Mouse (Mus musculus) left cerebral cortex, postnatal 14 days (tissue): ENCODE measurements at regions not wholly inside any gene's neighbourhood (a gene's known extent, or its start where the extent isn't known, plus 50 kb on each side); places are given as distances from the start of the nearest gene placed in this dataset.
A peak's percentile ranks its signal among the peaks of the same experiment; 100 is the strongest.

ENCODE experiments used
- DNase-seq, 2 experiments: peaks; one replicate each; pipeline ENCODE4 v3.0.0; 2021 to 2022; ENCODE audit warnings: low spot score in 2 of 2, mixed read lengths in 1 of 2
- intact Hi-C: fragments of 180-260 bp; cut with DNase I; formaldehyde crosslinking; loops from one replicate; pipeline ENCODE4 v1.15.1; 2025

DNA sequence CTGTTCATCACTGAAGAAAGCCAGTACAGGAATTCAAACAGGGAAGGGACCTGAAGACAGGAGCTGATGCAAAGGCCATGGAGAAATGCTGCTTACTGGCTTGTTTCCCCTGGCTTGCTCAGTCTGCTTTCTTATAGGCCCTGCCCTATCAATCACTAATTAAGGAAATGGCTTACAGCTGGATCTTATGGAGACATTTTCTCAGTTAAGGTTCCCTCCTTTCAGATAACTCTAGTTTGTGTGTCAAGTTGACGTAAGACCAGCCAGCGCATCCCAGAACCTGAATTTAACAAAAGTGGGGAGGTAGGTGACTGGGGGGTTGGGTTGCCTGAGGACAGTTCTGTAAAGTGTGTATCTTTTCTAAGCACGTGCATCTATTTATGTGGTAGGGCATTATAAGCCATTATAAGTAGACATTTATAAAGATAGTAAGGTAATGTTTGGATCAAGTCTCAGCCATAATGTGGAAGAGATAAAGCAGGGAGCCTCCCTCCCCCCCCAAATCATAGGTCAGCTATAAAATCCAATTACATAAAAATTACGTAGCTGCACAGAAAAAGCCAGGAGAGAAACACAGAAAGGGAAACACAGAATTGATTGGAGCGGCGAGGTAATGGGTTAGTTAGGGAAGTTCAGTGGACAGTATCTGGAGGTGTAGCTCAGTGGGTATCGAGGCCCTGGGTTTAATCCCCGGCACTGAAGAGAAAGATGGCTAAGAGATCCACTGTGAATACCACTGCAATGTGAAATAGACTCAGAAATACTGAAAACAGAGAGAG, 108.6 kb upstream of the Cpm start:
- intact Hi-C loops = loop anchor here (2.0 kb wide), 1 partner anchor 148 kb away; no protein-coding TSS in a partner anchor
- DNase-seq = no peak

DNA sequence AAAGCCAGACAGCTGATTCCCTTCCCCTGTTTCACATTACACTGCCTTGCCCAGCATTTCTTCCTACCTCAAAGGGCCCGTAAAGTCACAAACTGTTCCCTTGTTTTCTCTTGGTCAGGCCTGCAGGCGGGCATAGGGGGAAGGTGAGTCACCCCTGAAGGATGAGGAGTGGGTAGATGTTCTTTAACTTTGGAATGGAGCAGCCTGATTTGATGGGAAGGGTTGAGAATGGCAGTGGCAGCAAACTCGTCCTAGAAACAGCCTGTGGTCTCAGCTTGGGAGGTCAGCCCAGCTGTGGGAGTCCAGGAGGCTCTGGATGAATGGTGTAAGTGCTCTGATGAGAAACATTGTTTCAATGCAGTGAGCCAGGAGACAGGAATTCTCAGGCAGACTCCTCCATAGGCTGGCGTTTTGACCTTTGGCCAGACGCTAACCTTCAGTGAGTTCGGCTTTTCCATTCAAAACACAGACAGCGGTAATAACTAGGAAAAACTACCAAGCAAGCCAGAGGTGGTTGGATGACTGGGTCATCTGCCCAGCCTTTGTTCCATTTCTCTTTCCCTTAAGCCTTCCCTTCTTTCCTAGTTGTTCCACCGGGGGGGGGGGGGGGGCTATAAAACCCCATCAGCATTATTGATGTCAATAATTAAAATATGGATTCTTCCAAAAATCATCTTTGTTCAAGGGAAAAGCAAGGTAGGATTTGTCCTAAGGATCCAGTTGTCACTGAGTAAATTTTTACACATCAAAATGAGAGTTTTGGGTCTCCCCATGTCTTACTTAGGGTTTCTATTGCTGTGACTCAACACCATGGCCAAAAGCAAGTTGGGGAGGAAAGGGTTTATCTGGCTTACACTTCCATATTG, 109.4 kb upstream of the Cpm start:
- no peak for DNase-seq
- intact Hi-C loops = loop anchor here (2.0 kb wide), 1 partner anchor 149 kb away; no protein-coding TSS in a partner anchor

DNA sequence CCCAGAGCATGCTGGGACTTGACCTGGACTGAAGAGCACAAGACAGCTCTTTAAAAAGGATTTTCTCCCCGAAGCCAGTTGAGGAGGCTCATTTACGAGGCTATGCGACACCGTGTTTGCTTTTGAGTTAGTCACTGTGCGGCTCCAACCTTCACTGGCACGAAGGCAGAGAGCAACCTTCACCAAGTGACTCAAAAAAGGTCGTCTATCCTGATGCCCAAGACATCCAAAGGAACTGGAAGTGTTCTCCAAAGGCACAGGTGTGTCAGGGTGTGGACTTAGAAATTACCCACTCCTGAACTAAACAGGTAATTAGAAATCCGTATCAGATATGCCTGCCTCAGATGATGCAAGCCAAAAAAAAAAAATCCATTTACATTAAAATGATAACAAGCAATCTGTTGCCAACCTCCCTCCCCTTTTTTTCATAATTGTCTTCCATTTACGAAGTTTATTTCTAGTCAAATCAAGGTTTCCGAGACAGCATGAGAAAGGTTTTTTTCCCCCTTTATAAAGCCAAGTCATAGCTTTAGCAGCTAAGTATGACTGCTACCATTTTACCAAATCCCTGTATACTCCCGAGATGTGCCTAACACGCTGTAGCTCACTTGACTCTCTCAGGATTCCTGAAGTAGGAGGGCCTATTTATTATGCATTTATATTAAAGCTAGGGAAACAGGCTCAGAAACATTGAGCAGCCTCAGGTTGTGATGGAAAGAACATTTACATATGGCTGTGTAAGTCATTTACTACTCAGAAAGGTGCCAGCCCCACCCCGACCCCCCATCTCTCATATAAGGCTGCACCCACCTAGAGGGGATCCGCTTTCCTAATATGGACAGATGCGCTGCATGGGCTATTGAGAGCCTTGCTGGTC, 110.3 kb upstream of the Cpm start:
- intact Hi-C loops = no loop called here
- no peak for DNase-seq

DNA sequence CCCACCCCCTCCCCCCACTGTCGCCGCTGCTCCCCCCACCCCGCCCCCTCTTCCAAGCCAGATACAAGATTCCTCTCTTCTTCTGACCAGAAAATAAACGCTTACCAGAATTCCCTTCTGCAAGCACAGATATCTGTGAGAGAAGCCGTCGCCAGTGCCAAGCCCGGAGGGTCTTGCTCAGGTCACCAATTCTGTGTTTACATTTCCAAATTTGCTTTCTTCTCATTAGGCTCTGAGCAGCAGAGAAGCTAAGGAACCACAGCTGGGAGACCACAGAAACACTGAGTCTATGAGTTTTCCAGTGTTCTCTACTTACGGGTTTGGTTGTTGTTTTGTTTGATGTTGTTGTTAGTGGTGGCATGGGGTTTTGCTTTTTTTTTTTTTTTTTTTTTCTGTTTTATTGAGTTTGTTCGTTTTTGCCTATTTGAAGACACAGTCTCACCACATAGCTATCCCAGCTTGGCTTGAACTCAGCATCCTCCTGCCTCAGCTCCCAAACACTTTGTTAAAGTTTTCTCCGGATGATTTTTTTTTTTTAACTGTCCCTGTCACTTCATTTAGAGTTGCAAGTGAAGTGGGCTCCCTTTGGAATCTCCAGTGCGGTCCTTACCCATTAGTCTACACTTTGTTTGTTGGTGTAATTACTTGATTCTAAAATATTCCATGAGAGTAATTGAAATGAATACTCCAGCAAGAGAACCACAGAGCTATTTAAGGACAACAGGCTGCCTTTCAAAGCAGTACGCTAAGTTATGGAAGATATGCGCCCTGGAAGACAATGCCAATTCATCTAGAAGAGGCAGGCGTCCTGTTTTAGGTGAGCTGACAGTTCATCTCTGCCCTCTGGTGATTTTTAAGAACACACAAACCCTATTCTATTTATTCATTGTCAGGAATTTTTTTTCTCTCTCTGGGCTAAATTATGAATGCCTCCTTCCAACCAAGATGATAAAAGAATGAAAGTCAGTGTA, 111.2 kb upstream of the Cpm start:
- intact Hi-C loops = no loop called here

DNA sequence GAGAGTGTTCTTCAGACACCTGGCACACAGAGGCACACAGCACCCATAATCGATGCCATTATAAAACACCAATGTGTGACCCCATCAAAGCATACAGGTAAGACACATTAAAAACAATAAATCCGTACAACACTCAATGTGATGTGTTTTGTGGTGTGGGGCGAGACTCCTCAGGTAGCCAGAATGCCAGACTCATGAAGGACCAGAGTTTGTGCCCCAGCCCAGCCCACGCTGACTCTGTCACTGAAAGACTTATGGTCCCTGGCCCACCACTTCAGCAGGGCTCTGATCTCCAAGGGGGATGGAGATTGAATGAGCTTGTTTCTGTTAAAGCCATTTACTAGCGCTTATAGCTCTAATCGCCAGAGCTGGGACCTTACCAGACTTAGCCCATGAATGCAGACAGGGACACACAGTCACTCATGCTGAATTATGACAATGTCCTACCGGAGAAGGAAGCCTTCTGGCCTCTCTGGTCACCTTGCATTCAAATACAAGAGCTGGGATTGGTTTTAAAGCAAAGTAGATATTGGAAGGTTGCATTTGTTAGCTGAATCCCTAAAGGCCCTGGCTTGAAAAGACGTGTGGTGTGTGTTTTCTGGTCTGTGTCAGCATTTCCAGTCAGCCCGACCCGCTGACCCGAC, 112.1 kb upstream of the Cpm start:
- no peak for DNase-seq
- intact Hi-C loops = no loop called here

More for the DNA sequence above, 111.2 kb upstream of the Cpm start:
- no peak for DNase-seq

DNA sequence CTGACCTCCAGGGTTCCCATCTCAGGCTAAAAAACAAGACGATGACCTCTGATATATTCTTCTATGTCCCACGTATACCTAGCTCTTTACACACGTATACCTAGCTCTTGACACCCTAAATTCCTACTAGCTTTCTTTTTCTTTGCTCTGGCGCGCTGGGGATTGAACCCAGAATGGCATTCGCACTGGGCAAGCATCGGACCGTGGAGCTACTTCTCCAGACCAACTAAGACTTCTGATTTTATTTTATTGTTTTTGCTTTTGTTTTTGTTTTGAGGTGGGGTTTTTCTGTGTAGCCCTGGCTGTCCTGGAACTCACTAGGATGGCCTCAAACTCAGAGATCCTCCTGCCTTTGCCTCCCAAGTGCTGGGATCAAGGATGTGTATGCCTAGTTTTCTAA, 112.8 kb upstream of the Cpm start:
- intact Hi-C loops = no loop called here
- DNase-seq = no peak

DNA sequence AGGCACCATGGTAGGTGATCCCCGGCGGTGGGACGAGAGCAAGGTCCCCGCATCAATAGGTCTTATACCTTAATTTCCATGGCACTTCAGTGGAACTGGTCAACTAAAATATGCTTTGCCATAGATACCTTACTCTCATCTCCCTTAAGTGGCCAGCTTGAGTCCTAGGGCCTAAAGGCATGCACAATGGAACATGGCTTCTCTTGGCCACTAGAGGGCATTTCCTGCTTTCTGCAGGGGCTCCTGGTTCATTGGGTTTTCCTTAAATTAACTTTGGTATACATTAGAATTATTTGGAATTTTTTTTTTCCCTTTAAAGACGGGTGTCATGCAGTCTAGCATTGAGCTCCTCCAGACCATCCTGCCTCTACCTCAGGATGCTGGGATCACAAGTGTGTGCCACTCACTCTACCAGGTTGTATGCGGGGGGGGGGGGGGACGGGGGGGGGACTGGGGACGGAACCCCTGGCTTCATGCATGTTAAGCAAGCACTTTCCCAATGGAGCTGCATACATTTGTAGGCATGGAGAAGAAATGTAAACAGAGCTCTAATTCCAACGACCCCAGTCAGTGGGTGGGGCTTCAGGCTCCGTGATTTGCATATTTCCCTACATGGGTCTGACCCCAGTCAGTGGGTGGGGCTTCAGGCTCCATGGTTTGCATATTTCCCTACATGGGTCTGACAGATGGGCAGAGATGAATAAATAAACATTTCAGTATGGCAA, 113.4 kb upstream of the Cpm start:
- DNase-seq = peak; percentile 26 to 51
- intact Hi-C loops = loop anchor here (2.0 kb wide), 1 partner anchor 161 kb away; no protein-coding TSS in a partner anchor

DNA sequence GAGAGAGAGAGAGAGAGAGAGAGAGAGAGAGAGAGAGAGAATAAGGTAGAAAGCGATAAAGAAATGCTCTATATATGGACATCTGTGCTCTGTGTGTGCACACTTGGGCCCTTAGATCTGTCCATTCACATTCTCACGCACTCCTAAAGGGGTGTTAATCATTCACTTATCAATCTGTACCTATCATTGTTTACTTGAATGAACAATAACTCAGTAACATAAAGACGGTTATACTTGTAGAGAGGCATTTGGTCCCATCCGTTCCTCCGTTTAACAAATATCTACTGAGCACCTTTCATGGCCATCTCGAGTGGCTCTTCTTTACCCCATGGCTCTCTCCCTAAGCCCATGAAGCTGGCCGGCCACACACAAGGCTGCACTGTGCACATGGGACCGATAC, 114.3 kb upstream of the Cpm start:
- DNase-seq = no peak
- intact Hi-C loops = loop anchor here (2.0 kb wide), 1 partner anchor 162 kb away; no protein-coding TSS in a partner anchor

DNA sequence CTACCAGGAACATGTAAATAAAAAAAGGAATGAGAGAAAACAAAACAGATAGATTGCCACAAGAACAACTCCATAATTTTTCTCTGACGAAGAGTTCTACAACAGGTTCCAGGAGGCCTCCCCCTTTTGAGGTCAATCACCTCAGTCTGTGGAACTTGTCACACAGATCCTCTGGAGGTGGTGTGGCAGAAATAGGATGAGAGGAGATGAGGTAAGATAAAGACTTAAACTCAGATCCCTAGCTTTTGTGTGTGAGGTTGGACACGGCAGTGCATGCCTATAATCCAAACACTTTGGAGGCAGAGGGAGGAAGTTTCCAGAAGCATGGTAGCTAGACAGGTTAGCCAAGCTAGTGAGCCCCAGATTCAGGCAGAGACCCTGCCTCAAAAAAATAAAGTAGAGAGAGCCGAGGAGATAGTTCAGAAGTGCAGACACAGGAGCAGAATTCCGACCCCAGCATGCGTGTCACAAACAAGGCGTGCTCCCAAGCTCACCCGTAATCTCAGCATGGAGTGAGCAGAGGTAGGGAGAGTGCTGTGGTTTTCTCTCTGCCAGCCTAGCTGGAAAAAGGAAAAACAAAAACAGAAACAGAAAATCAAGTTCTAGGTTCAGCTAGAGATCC, 115.3 kb upstream of the Cpm start:
- intact Hi-C loops = loop anchor here (2.0 kb wide), 1 partner anchor 163 kb away; no protein-coding TSS in a partner anchor

DNA sequence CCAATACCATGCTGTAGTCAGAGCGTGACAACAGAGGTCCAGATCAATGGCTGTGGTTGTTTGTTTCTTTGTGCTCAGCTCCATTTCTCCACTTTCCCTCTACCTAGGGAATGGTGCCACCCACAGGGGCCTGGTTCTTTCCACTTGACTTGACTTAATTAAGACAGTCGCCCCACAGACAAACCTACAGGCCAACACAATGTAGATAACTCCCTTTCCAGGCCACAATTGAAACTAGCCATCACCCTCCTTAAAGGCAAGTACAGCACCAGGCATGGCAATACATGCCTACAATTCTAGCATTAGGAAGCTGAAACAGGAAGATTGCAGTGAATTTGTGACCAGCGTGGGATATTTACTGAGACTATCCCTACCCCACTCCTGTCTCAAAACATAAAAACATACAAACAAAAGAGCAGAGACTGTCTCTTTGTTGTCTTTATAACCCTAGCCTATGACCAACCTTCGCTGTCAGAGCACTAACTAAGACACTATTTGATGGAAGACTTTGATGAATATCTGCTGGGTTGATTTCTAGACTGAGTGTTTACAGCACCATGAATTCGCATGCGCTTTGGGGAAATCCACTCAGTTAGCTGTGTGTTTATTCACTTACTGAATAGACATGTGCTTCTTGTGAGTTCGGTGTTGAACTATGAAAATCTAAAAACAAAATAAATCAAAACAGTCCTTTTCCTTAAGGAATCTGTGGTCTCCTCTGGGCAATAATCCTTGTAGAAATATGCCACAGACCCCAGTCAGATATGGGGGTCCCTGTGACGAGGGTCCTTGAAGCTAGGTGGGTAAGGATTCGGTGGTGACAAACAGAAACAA, 116.7 kb upstream of the Cpm start:
- intact Hi-C loops = no loop called here
- DNase-seq = no peak

More for the DNA sequence above, 115.3 kb upstream of the Cpm start:
- DNase-seq = no peak

DNA sequence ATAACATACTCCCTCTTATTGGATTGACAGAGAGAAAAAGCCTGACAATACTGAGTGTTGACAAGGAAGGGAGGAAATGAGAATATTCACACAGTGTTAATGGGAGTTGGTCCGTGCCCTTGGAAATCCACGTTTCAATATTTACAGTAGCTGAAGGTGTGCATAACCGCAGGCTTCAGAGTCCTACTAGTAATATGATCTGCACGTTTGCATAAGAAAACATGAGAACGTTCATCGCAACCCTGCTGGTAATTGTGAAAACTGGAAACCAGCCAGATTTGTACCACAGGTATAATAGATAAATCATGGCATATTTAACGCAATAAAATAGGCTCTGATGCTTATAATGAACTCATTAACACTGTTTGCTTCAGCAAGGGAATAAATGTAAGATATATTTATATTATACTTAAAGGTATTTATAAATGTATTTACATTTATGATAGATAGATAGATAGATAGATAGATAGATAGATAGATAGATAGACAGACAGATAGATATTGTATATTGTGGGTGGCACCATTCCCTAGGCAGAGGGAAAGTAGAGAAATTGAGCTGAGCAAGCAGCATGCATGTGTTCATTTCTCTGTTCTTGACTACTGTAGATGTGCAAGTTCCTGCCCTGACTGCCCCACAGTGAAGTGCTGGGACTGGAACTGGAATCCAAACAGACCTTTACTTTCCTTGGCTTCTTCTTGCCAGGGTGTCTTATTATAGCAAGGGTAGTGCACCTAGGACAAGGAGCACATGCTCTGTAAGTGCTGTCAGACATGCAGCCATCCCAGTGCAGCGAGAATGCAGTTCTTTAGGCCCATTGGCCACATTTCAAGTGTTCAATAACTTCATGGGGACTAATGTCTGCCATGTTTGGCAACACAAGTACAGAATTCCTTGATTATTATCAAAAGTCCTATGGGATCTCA, 117.6 kb upstream of the Cpm start:
- no peak for DNase-seq
- intact Hi-C loops = no loop called here

DNA sequence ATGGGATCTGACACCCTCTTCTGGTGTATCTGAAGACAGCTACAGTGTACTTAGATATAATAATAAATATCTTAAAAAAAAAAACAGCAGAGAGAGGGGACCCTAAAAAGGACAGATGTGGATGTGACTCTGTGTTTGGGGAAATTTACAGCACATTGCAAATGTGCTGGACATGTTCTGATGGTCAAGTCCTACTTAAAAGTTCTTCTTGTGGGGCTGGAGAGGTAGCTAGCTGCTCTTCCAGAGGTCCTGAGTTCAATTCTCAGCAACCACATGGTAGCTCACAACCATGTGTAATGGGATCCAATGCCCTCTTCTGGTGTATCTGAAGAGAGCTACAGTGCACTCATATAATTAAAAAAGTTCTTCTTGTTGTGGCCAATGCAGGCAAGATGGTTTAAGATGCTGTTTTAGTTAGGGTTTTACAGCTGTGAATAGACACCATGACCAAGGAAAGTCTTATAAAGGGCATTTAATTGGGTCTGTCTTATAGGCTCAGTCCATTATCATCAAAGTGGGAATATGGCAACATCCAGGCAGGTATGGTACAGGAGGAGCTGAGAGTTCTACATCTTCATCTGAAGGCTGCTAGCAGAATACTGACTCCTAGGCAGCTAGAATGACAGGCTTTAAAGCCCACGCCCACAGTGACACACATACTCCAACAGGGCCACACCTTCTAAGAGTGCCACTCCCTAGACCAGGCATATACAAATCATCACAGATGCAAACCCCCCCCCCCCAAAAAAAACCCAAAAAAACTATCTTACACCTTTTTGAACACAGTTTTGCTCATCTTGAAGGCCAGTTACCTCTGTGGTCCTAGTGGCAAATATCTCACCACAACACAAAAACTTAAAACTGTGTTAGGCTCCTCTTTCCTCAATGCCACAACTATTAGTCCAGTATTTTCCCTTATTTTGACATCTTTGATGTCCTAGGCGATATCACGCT, 118.5 kb upstream of the Cpm start:
- DNase-seq = no peak
- intact Hi-C loops = no loop called here

DNA sequence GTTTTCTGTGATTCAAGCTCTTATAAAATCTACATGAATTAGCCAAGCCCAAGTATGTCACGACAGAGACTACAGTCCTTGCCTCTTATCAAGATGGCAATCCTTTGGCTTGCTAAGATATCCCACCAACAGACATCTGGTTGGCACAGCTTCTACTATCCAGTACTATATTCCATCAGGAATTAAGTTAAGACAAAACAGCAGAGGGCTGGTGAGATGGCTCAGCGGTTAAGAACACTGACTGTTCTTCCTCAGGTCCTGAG, 119.1 kb upstream of the Cpm start:
- intact Hi-C loops = no loop called here
- no peak for DNase-seq
